Mouse (Mus musculus) CH12.LX (cell line): ENCODE data around the gene Cacna1c. TPM values are rescaled to one million over a fixed set of nuclear protein-coding genes. Genes with fewer than 3 reads are reported as not detected.

Experiments used
- DNase-seq: peaks from one replicate; pipeline ENCODE4 v3.0.0-alpha.2; 2013; ENCODE audit errors: extremely low read depth
- H3K27ac ChIP-seq: 2 replicates; pipeline ENCODE4 v1.5.1; 2012; ENCODE audit warnings: low read depth, mild to moderate bottlenecking, control low read depth, moderate library complexity; ENCODE audit not compliant: insufficient read depth
- H3K27me3 ChIP-seq: replicated peaks from 2 replicates; pipeline ENCODE3; 2012; ENCODE audit warnings: inconsistent platforms
- H3K36me3 ChIP-seq, 2 experiments: replicated peaks in 1 of 2; 2 replicates each; pipeline versions ENCODE3 to v1.6.1; 2012; ENCODE audit warnings: inconsistent platforms in 1 of 2, low read length in 1 of 2, mild to moderate bottlenecking in 1 of 2, mixed read lengths in 1 of 2, moderate library complexity in 1 of 2; ENCODE audit not compliant: control insufficient read depth in 1 of 2, insufficient read depth in 1 of 2
- H3K4me1 ChIP-seq, 2 experiments: 2 replicates each; pipeline ENCODE4 v1.6.1; 2012; ENCODE audit warnings: inconsistent platforms in 1 of 2, moderate library complexity in 1 of 2; ENCODE audit not compliant: insufficient read depth in 2 of 2, control insufficient read depth in 1 of 2
- H3K4me2 ChIP-seq: 2 replicates; pipeline ENCODE4 v1.6.1; 2012; ENCODE audit warnings: low read depth, mild to moderate bottlenecking, control low read depth; ENCODE audit not compliant: poor library complexity, insufficient read depth, severe bottlenecking
- H3K4me3 ChIP-seq, 3 experiments: fragments of 150-350 bp in 1 of 3; sonication (generic) in 1 of 3; replicated peaks in 1 of 3; 2 replicates each; pipeline versions ENCODE3 to v1.5.1; 2011 to 2012; ENCODE audit warnings: low read depth in 2 of 3, low read length in 2 of 3, mild to moderate bottlenecking in 2 of 3, moderate library complexity in 2 of 3, control low read depth in 1 of 3, improper control_type of control experiment in 1 of 3, inconsistent platforms in 1 of 3, mixed read lengths in 1 of 3; ENCODE audit not compliant: poor library complexity in 1 of 3
- H3K79me2 ChIP-seq: replicated peaks from 2 replicates; pipeline ENCODE4 v1.6.1; 2012; ENCODE audit warnings: mild to moderate bottlenecking, moderate library complexity; ENCODE audit not compliant: control insufficient read depth, poor library complexity, insufficient read depth, severe bottlenecking; ENCODE audit errors: extremely low read depth
- H3K9ac ChIP-seq: 2 replicates; pipeline ENCODE4 v1.6.1; 2012; ENCODE audit warnings: low read depth, mild to moderate bottlenecking, control low read depth, moderate library complexity; ENCODE audit not compliant: insufficient read depth
- H3K9me3 ChIP-seq: replicated peaks from 2 replicates; pipeline ENCODE3; 2012; ENCODE audit warnings: low read length, inconsistent platforms, mixed read lengths
- CTCF ChIP-seq, 2 experiments: IDR thresholded peaks in 1 of 2; conservative IDR thresholded peaks in 1 of 2; 2 replicates each; pipeline ENCODE4 v1.5.1; 2011 to 2012; ENCODE audit warnings: low read depth in 2 of 2, low read length in 2 of 2, improper control_type of control experiment in 1 of 2, inconsistent platforms in 1 of 2, mild to moderate bottlenecking in 1 of 2, moderate library complexity in 1 of 2
- E2F4 ChIP-seq: IDR thresholded peaks from 2 replicates; pipeline ENCODE4 v1.6.1; 2011; ENCODE audit warnings: low read depth, low read length, improper control_type of control experiment; ENCODE audit not compliant: insufficient replicate concordance
- GABPA ChIP-seq: IDR thresholded peaks from 2 replicates; pipeline ENCODE4 v1.6.1; 2012; ENCODE audit warnings: low read depth, low read length, improper control_type of control experiment, inconsistent platforms; ENCODE audit not compliant: insufficient replicate concordance
- IRF4 ChIP-seq: IDR thresholded peaks from 2 replicates; pipeline ENCODE4 v1.6.1; 2014; ENCODE audit warnings: low read depth, mild to moderate bottlenecking, inconsistent platforms, low read length, improper control_type of control experiment
- JUN ChIP-seq: IDR thresholded peaks from 2 replicates; pipeline ENCODE4 v1.6.1; 2011; ENCODE audit warnings: low read depth, mild to moderate bottlenecking, low read length, improper control_type of control experiment, moderate library complexity; ENCODE audit not compliant: insufficient read depth
- KAT2A ChIP-seq: IDR thresholded peaks from 2 replicates; pipeline ENCODE4 v1.6.1; 2012; ENCODE audit warnings: low read length, improper control_type of control experiment, inconsistent platforms; ENCODE audit not compliant: insufficient replicate concordance
- MAX ChIP-seq: IDR thresholded peaks from 2 replicates; pipeline ENCODE4 v1.6.1; 2011; ENCODE audit warnings: low read length, improper control_type of control experiment
- MYC ChIP-seq: IDR thresholded peaks from 2 replicates; pipeline ENCODE4 v1.6.1; 2011; ENCODE audit warnings: low read depth, mild to moderate bottlenecking, improper control_type of control experiment, low read length
- NRF1 ChIP-seq: IDR thresholded peaks from 2 replicates; pipeline ENCODE4 v1.6.1; 2014; ENCODE audit warnings: low read depth, mild to moderate bottlenecking, inconsistent platforms, low read length, improper control_type of control experiment, moderate library complexity
- POLR2AphosphoS2 ChIP-seq: IDR thresholded peaks from 2 replicates; pipeline ENCODE4 v1.6.1; 2011; ENCODE audit warnings: low read depth, low read length, improper control_type of control experiment
- RCOR1 ChIP-seq: conservative IDR thresholded peaks from 2 replicates; pipeline ENCODE4 v1.6.1; 2012; ENCODE audit warnings: low read depth, mild to moderate bottlenecking, inconsistent platforms, low read length, improper control_type of control experiment
- UBTF ChIP-seq: IDR thresholded peaks from 2 replicates; pipeline ENCODE4 v1.6.1; 2012; ENCODE audit warnings: low read depth, mild to moderate bottlenecking, inconsistent platforms, low read length, improper control_type of control experiment, moderate library complexity
- USF2 ChIP-seq: conservative IDR thresholded peaks from 2 replicates; pipeline ENCODE4 v1.6.1; 2011; ENCODE audit warnings: low read depth, low read length, improper control_type of control experiment
- ZC3H11A ChIP-seq: IDR thresholded peaks from 2 replicates; pipeline ENCODE4 v1.6.1; 2012; ENCODE audit warnings: low read depth, mild to moderate bottlenecking, inconsistent platforms, low read length, improper control_type of control experiment
- ZKSCAN1 ChIP-seq: IDR thresholded peaks from 2 replicates; pipeline ENCODE4 v1.6.1; 2012; ENCODE audit warnings: low read depth, inconsistent platforms, low read length, improper control_type of control experiment, borderline replicate concordance
- ZMIZ1 ChIP-seq: IDR thresholded peaks from 2 replicates; pipeline ENCODE4 v1.6.1; 2012; ENCODE audit warnings: low read depth, mild to moderate bottlenecking, inconsistent platforms, low read length, improper control_type of control experiment
- ZNF384 ChIP-seq: IDR thresholded peaks from 2 replicates; pipeline ENCODE4 v1.6.1; 2012; ENCODE audit warnings: low read depth, low read length, improper control_type of control experiment, inconsistent platforms
- dilution Hi-C: fragments of 300-500 bp; cut with MboI; formaldehyde crosslinking; loops from 2 replicates; pipeline ENCODE4 v1.14.3; 2020; ENCODE audit warnings: low sequenced_read_pairs; ENCODE audit not compliant: extremely low pct_unique_long_range_greater_than_20kb, extremely low pct_ligation_motif_present
- in situ Hi-C: fragments of 300-500 bp; cut with MboI; formaldehyde crosslinking; loops from 3 replicates; pipeline ENCODE4 v1.14.3; 2019; ENCODE audit warnings: low sequenced_read_pairs, low pct_ligation_motif_present, low pct_unique_long_range_greater_than_20kb, mixed read lengths
- polyA plus RNA-seq: library from polyadenylated mRNA; unstranded; fragments of >175 nt; gene quantifications from 2 replicates; pipeline ENCODE4 v1.2.1, GENCODE M21; 2012; ENCODE audit warnings: low read depth; ENCODE audit not compliant: insufficient read length
- total RNA-seq, 2 experiments: library from RNA; depleted of rRNA; stranded (reverse); fragments of 300-350 nt in 1 of 2; fragments of >200 nt in 1 of 2; gene quantifications; 2 replicates each; pipeline ENCODE4 v1.2.3; 2012 to 2014

Gene Cacna1c
- total and polyA plus RNA-seq, 3 experiments = 0.04 TPM; not detected in 2

DNA sequence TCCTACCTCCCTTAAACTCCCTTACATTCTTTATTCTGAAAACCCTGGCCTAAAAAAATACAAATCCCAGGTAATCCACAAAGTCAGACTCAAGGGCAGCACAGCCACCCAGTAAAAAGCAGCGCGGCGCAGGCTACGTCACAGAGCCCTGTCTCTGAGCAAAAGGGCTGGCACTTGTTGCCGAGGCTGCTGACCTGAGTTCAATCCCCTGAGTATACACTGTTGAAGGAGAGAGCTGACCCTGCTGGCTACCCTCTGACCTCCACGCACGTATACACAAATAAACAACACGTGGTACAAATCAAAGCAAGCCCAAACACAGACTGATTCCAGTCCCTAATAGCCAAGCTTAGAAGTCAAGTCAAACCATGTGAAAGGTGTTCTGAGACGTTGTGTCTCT, 2.1 kb downstream of the Cacna1c start:
- in situ Hi-C loops = no loop called here
- Histone ChIP-seq H3K79me2 (no peaks in the 10 kb centered on the region), H3K4me2 (no peak overlapping the region), H3K9me3 (no peaks in the 10 kb centered on the region), H3K27ac (no peak overlapping the region), H3K9ac (no peak overlapping the region), H3K4me3 (no peak overlapping the region), H3K36me3 (peaks cover 6 to 20% of the 10 kb centered on the region in 2 experiments), H3K4me1 (no peaks in the 10 kb centered on the region), H3K27me3 (no peaks in the 10 kb centered on the region)
- dilution Hi-C loops = no loop called here
- DNase-seq = no peak
- TF ChIP-seq MYC = no peak
- TF ChIP-seq RCOR1 = no peak
- TF ChIP-seq ZKSCAN1 = no peak
- TF ChIP-seq ZMIZ1 = no peak
- TF ChIP-seq ZC3H11A = no peak
- no peak for TF ChIP-seq CTCF (conservative IDR thresholded peaks at IDR 0.05 in 1 of 2, IDR thresholded peaks at IDR 0.05 in 1 of 2; ENCODE audit: low read depth in 2 of 2, low read length in 2 of 2)
- TF ChIP-seq JUN = no peak
- TF ChIP-seq UBTF = no peak
- no peak for TF ChIP-seq IRF4
- TF ChIP-seq MAX = no peak
- TF ChIP-seq NRF1 = no peak
- TF ChIP-seq E2F4 = no peak

- no peaks in the 10 kb centered on the region for H3K27me3 ChIP-seq
- no peaks in the 10 kb centered on the region for H3K9me3 ChIP-seq
- no peak overlapping the region for H3K9ac ChIP-seq
- H3K4me1 ChIP-seq = no peaks in the 10 kb centered on the region
- H3K4me2 ChIP-seq = no peak overlapping the region
- dilution Hi-C loops = no loop called here
- in situ Hi-C loops = no loop called here
- no peak overlapping the region for H3K4me3 ChIP-seq
- TF ChIP-seq GABPA (no peak), ZNF384 (no peak), MAX (no peak), USF2 (no peak), POLR2AphosphoS2 (no peak), MYC (no peak), KAT2A (no peak)
- no peak overlapping the region for H3K27ac ChIP-seq
- no peak for DNase-seq
- peaks cover 6 to 20% of the 10 kb centered on the region in 2 experiments for H3K36me3 ChIP-seq
- H3K79me2 ChIP-seq = no peaks in the 10 kb centered on the region
Measured at GRCm38 (mm10) chr6:119193571-119194154, 2.6 kb downstream of the Cacna1c start.
